Mouse (Mus musculus) embryo, embryonic 11.5 days (tissue): ENCODE results near the gene Acr.

ENCODE experiments used
- DNase-seq: peaks from one replicate; pipeline ENCODE4 v3.0.0-alpha.2; 2012; ENCODE audit warnings: low read depth, low spot score

Gene Acr

DNA sequence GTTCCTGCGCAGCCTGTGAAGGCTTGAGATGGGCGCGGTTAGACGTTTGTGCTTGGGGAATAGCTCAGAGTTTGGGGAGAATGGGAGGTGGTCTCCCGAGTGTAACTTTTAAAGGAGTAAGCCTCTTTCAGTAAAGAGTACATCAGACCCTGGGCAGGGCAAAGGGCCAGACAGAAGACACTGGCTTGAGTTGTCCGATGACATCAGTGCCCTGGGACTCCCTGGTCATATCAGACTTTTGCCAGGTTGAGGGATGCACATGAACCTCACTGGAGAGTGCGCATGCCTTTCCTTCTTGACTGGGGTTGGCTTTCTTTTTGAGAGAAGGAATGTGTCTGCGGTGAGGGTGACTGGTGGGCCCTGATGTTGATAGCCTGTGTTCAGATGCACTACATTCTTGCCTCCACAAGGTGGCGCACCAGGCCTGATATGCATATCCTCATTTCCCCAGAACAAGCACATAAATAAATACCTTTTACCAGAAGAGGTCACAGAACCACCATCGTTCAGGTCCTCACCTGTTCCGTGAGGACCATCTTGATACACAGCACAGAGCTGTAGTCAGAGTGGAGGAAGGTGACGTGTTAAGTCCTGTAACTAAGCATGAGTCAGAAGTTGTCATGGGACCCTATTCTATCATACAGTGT, 54.3 kb downstream of the Acr start:
- peak; percentile 38 for DNase-seq

GRCm38 (mm10) chr15:89622959-89623625, 55.0 kb downstream of the Acr start:
- DNase-seq: no peak

GRCm38 (mm10) chr15:89623626-89623959, 55.5 kb downstream of the Acr start:
- DNase-seq: peak; percentile 57
